Mouse (Mus musculus): ENCODE measurements around the gene Pus10.
"Not testable (repeated sequence)": the region's sequence is repeated elsewhere in the genome, so short reads cannot be mapped to it uniquely, and the experiment has no call there.

Pus10 gene

DNA sequence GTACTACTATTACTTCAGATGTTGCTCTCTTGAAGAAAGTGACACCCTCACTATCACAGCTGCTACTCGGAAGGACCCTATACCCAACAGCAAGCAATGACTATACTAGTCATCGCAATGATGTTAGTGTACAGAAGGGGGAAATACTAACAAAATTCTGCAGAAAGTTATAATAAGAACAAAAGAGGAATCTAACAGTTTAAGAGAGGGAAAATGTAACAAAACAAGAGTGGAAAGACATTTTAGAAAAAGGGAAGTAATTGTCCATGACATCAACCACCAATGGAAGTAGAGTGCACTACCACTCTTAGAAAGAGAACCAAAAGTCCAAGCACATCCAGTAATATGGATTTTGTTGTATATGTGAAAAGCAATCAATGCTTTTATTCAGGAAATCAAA lies 97.2 kb downstream of the Pus10 start:
- DNase-seq (ENCODE audit: low spot score) = no peak

DNA sequence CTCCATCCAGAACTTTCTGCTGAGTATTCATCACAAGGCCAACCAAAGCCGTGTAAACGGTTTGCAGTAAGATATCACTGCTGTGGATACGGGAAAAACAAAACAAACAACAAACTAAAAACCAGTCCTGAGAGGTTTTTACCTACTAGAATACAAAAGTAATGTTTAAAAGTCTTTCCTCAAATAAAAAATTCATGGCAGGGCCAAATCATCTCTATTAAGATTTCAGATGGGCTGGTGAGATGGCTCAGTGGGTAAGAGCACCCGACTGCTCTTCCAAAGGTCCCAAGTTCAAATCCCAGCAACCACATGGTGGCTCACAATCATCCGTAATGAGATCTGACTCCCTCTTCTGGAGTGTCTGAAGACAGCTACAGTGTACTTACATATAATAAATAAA lies 101.9 kb downstream of the Pus10 start:
- not testable (repeated sequence) for DNase-seq (ENCODE audit: low spot score)

GRCm38 (mm10) chr11:23767928-23768327 lies 102.5 kb downstream of the Pus10 start:
- DNase-seq (ENCODE audit: low spot score) = no peak

DNA sequence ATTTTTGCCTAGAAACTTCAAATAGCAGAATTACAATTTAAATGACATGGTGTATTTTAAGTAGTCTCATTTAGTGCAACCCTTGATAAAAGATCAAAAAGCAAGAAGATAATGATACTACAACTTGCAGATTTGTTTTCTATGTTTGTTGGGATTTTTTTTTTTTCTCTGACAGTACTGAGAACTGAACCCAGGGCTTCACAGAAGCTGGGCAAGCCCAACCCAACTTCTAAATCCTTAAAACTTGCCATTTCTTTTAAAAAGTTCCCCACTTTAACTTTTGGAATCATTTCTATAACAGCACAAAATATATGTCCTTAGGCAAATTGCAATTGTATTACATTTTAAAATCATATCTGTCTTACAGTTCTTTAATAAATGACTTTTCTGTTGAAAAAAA lies 103.6 kb downstream of the Pus10 start:
- no peak for DNase-seq (ENCODE audit: low spot score)

DNA sequence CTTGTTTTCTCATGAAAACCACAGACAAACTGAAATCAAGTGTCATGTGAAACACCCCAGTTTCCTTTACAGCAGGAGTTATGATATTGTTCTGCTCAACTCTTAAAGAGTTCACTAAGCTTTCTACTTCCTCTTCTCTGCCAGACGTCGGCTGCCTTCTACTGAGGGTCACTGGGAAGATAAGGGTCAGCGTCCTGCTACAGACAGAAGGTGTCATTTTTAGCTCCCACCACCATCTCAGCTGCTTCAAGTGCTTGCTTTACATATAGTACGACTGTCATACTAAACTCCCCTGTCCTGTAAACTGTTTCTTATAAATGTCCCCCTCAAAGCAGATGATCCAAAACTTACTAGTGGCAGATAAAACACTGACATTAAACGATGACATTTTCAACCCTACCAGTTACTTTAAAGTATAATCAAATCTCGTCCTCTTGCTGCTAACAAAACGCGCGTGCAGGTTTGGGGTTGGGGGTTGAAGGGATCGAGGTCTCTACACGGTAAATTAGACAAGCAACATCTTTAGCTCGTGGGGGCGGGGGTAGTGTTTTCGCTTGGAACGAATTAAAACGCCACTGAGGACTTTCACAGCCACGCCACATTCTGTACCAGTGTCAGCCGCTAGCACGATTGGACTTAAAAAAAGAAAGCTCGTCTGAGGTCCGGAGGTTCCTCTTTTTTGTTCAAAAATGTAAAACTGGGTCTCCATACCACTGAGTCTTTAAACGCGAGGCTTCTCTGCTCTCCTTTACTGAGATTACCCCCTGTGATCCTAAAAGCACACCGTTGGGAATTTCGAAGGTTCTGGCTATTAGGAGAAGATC lies 104.4 kb downstream of the Pus10 start:
- DNase-seq (ENCODE audit: low spot score) = peak; percentile 11

- peak; percentile 26 for DNase-seq (ENCODE audit: low spot score)
Measured at GRCm38 (mm10) chr11:23770510-23770759, 105.0 kb downstream of the Pus10 start.

DNA sequence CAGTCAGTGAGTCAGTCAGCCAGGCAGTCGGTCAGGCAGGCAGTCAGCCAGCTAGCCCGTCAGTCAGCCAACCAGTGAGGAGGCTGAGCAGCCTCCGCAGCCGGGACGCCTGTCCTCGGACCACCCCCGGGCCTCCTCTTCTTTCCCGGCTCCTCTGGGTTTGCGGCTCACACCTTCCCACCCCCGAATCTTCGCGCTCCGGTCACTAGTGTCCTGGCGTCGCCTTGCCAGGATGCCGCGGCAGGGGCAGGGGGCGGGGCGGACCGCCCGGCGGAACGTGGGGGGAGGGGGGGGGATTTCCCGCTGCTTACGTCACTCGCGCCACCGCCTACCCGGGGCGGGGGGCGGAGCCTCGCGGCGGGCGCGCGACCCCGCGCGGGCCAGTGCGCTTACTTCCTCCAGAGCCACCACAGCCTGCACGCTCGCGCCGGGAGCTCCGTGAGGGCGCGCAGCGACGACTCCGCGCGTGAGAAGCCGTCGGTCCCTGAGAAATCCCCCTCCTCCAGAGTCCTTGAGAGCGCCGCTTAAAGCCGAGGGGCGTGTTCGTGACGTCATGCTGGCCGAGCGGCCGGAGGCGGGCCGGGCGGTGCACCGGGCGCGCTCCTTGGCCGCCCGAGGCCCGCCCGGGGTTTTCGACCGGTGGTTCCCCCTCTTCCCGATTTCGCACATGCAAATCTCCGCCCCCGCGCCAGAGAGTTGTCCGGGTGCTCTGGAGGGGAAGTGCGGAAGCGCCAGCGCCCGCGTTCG lies 105.5 kb downstream of the Pus10 start, which contains the start of gene Rel:
Gene Rel (minus strand): TSS at position 211 of the 747 bp plus-strand sequence.
- DNase-seq (ENCODE audit: low spot score) = peak; percentile 26

DNA sequence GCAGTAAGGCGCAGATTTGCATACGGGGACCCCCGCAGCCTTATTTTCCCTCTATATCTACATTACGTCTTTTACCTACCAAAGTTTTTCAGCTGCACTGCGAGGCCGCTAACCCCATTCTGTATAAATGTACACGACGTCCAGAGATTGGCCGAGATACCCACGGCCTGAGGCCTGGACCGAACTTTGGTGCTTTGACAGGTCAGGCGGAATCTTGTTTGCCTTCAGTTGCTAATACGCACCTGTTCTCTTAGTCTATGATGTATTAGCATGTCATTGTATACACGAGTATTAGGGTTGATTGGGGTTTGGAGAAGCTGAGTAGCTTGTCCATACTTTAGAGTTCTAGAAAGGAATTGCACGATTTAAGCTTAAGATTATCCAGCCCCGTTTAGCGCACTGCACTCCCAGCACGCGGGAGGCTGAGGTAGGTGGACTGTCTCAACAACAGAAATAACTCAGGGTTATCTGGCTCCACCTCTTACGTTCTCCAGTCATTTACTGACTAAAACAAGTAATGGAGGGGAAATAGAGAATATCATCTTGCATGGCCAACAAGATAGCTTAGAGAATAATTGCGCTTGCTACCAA lies 106.1 kb downstream of the Pus10 start:
- DNase-seq (ENCODE audit: low spot score) = no peak

DNA sequence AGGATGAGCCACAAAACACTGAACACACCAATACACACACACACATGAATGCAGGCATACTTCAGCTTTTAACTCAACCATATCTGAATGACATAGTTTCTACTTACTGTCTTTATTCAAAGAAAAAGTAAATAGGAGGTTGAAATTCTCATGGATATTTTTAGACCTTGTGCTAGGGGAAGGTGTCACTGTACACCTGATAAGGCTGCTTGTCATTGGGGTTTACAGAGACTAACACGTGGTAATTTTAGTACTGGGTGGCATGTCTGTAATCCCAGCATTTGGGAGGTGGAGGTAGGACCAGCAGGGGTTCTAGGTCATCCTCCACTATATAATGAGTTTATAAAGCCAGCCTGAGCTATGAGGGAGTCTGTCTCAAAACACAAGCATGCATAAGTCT lies 107.0 kb downstream of the Pus10 start:
- no peak for DNase-seq (ENCODE audit: low spot score)

DNA sequence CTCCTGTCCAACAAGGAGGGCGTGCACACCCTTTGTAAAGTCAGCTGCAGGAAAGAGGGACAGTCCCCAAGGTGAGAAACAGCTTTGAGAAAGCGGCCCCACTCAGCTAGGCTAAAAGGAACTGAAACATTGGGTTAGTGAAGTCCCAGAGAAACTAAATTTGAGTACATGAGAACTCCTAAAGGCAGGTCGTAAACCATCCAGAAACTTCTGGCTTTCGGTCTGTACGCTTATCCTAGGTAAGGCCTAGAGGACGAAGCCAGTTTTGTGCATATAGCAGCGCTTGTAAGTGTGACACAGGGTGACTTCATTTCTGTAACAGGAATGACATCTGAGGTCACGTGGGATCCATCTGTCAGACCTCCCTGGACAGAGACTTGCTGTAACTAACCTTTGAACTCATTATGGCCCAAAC lies 113.3 kb downstream of the Pus10 start:
- DNase-seq (ENCODE audit: low spot score) = no peak

GRCm38 (mm10) chr11:23782038-23782437 lies 116.6 kb downstream of the Pus10 start:
- no peak for DNase-seq (ENCODE audit: low spot score)
